Mouse (Mus musculus): ENCODE data around the gene Arvcf.
A peak's percentile ranks its signal among the peaks of the same experiment; 100 is the strongest.

- peak; percentile 21 for TF ChIP-seq CTCF (IDR thresholded peaks at IDR 0.05; ENCODE audit: low read depth)
- no peak for TF ChIP-seq EP300 (IDR thresholded peaks at IDR 0.05; ENCODE audit: low read depth)
Measured at GRCm38 (mm10) chr16:18426215-18426791, 78.3 kb downstream of the Arvcf start, which contains the start of gene Txnrd2.
